Mouse (Mus musculus): Measurements from ENCODE around the gene Met. TPM values are rescaled to one million over a fixed set of nuclear protein-coding genes. Genes with fewer than 3 reads are reported as not detected.

The Met gene
- polyA plus RNA-seq, 1 experiment from 2014 or later: 8.2 TPM

- no peak overlapping the region for H3K27ac ChIP-seq (ENCODE audit: low read depth)
- 73% methylated on average over 7 of the region's 7 CpGs for WGBS (ENCODE audit: insufficient replicate concordance)
- DNase-seq: no peak
- ATAC-seq: no peak
- TF ChIP-seq CTCF (IDR thresholded peaks at IDR 0.05; ENCODE audit: low read depth): no peak
- no peak for TF ChIP-seq EP300 (IDR thresholded peaks at IDR 0.05; ENCODE audit: low read depth)
- no peak overlapping the region for H3K4me2 ChIP-seq (ENCODE audit: low read depth, low read length)
- H3K4me1 ChIP-seq (ENCODE audit: insufficient read depth): no peaks in the 10 kb centered on the region
- peaks cover 5% of the 10 kb centered on the region; the same call in 1 of the 2 replicates for H3K36me3 ChIP-seq (replicated peaks; ENCODE audit: insufficient read depth, low read length)
- no peaks in the 10 kb centered on the region for H3K9me3 ChIP-seq (ENCODE audit: low read length)
- H3K4me3 ChIP-seq (ENCODE audit: low read depth, low read length): no peak overlapping the region
- H3K9ac ChIP-seq (replicated peaks): no peak overlapping the region
- no peaks in the 10 kb centered on the region for H3K27me3 ChIP-seq (ENCODE audit: insufficient read depth, low read length)
Observed at GRCm38 (mm10) chr6:17555719-17556118, 92.1 kb downstream of the Met start.

GRCm38 (mm10) chr6:17559657-17560056, 96.1 kb downstream of the Met start:
- no peaks in the 10 kb centered on the region for H3K27me3 ChIP-seq (ENCODE audit: insufficient read depth, low read length)
- no peak overlapping the region for H3K4me2 ChIP-seq (ENCODE audit: low read depth, low read length)
- H3K4me1 ChIP-seq (ENCODE audit: insufficient read depth): no peaks in the 10 kb centered on the region
- no peak overlapping the region for H3K4me3 ChIP-seq (ENCODE audit: low read depth, low read length)
- H3K9ac ChIP-seq (replicated peaks): no peak overlapping the region
- TF ChIP-seq EP300 (IDR thresholded peaks at IDR 0.05; ENCODE audit: low read depth) (no peak), CTCF (IDR thresholded peaks at IDR 0.05; ENCODE audit: low read depth) (no peak)
- DNase-seq (no peak), ATAC-seq (no peak)
- no peaks in the 10 kb centered on the region for H3K9me3 ChIP-seq (ENCODE audit: low read length)
- no peak overlapping the region for H3K27ac ChIP-seq (ENCODE audit: low read depth)
- 76% methylated on average over 4 of the region's 4 CpGs for WGBS (ENCODE audit: insufficient replicate concordance)
- H3K36me3 ChIP-seq (replicated peaks; ENCODE audit: insufficient read depth, low read length): peaks cover 5% of the 10 kb centered on the region

GRCm38 (mm10) chr6:17561347-17561746, 97.7 kb downstream of the Met start:
- Histone ChIP-seq H3K27me3 (ENCODE audit: insufficient read depth, low read length) (no peaks in the 10 kb centered on the region), H3K4me1 (ENCODE audit: insufficient read depth) (no peaks in the 10 kb centered on the region), H3K27ac (ENCODE audit: low read depth) (no peak overlapping the region), H3K9me3 (ENCODE audit: low read length) (no peaks in the 10 kb centered on the region), H3K4me3 (ENCODE audit: low read depth, low read length) (no peak overlapping the region), H3K4me2 (ENCODE audit: low read depth, low read length) (no peak overlapping the region), H3K36me3 (replicated peaks; ENCODE audit: insufficient read depth, low read length) (peaks cover 5% of the 10 kb centered on the region), H3K9ac (replicated peaks) (no peak overlapping the region)
- WGBS (ENCODE audit: insufficient replicate concordance): 54% methylated on average over 2 of the region's 2 CpGs
- ATAC-seq: no peak
- DNase-seq: no peak
- TF ChIP-seq EP300 (IDR thresholded peaks at IDR 0.05; ENCODE audit: low read depth) (no peak), CTCF (IDR thresholded peaks at IDR 0.05; ENCODE audit: low read depth) (no peak)

GRCm38 (mm10) chr6:17561886-17562285, 98.3 kb downstream of the Met start:
- Histone ChIP-seq H3K9ac (replicated peaks) (no peak overlapping the region), H3K36me3 (replicated peaks; ENCODE audit: insufficient read depth, low read length) (peaks cover 5% of the 10 kb centered on the region), H3K9me3 (ENCODE audit: low read length) (no peaks in the 10 kb centered on the region), H3K4me3 (ENCODE audit: low read depth, low read length) (no peak overlapping the region), H3K27ac (ENCODE audit: low read depth) (no peak overlapping the region), H3K4me1 (ENCODE audit: insufficient read depth) (no peaks in the 10 kb centered on the region), H3K4me2 (ENCODE audit: low read depth, low read length) (no peak overlapping the region), H3K27me3 (ENCODE audit: insufficient read depth, low read length) (no peaks in the 10 kb centered on the region)
- DNase-seq: no peak
- no peak for ATAC-seq
- WGBS (ENCODE audit: insufficient replicate concordance): 60% methylated on average over 3 of the region's 3 CpGs
- TF ChIP-seq CTCF (IDR thresholded peaks at IDR 0.05; ENCODE audit: low read depth) (no peak), EP300 (IDR thresholded peaks at IDR 0.05; ENCODE audit: low read depth) (no peak)

GRCm38 (mm10) chr6:17562472-17563088, 99.0 kb downstream of the Met start:
- ATAC-seq: no peak
- Histone ChIP-seq H3K9me3 (ENCODE audit: low read length) (no peaks in the 10 kb centered on the region), H3K27ac (ENCODE audit: low read depth) (no peak overlapping the region), H3K4me2 (ENCODE audit: low read depth, low read length) (no peak overlapping the region), H3K9ac (replicated peaks) (no peak overlapping the region), H3K4me1 (ENCODE audit: insufficient read depth) (no peaks in the 10 kb centered on the region), H3K36me3 (replicated peaks; ENCODE audit: insufficient read depth, low read length) (peaks cover 5% of the 10 kb centered on the region), H3K27me3 (ENCODE audit: insufficient read depth, low read length) (no peaks in the 10 kb centered on the region), H3K4me3 (ENCODE audit: low read depth, low read length) (no peak overlapping the region)
- no peak for DNase-seq
- 54% methylated on average over 10 of the region's 10 CpGs for WGBS (ENCODE audit: insufficient replicate concordance)
- no peak for TF ChIP-seq EP300 (IDR thresholded peaks at IDR 0.05; ENCODE audit: low read depth)
- TF ChIP-seq CTCF (IDR thresholded peaks at IDR 0.05; ENCODE audit: low read depth): no peak

GRCm38 (mm10) chr6:17568702-17569352, 105.2 kb downstream of the Met start:
- 72% methylated on average over 11 of the region's 11 CpGs for WGBS (ENCODE audit: insufficient replicate concordance)
- no peak for TF ChIP-seq CTCF (IDR thresholded peaks at IDR 0.05; ENCODE audit: low read depth)
- 0 out of 2 replicates have a peak, but pooled peaks have one; percentile 21 for TF ChIP-seq EP300 (IDR thresholded peaks at IDR 0.05; ENCODE audit: low read depth)
- no peaks in the 10 kb centered on the region for H3K9me3 ChIP-seq (ENCODE audit: low read length)
- DNase-seq: no peak
- peak overlapping the region; percentile 13; the same call in 1 of the 2 replicates for H3K4me2 ChIP-seq (ENCODE audit: low read depth, low read length)
- 0 out of 2 replicates have a peak, but pooled peaks cover 3% of the 10 kb centered on the region for H3K4me1 ChIP-seq (ENCODE audit: insufficient read depth)
- no peaks in the 10 kb centered on the region for H3K27me3 ChIP-seq (ENCODE audit: insufficient read depth, low read length)
- peak overlapping the region; percentile 52 for H3K27ac ChIP-seq (ENCODE audit: low read depth)
- H3K36me3 ChIP-seq (replicated peaks; ENCODE audit: insufficient read depth, low read length): peaks cover 3% of the 10 kb centered on the region; the same call in 1 of the 2 replicates
- H3K4me3 ChIP-seq (ENCODE audit: low read depth, low read length): no peak overlapping the region
- peak; percentile 95 for ATAC-seq
- no peak overlapping the region for H3K9ac ChIP-seq (replicated peaks)
